Mouse (Mus musculus): ENCODE measurements around the gene Rhobtb1. TPM values are rescaled to one million over a fixed set of nuclear protein-coding genes. Genes with fewer than 3 reads are reported as not detected.

Rhobtb1 gene
- total RNA-seq, 1 experiment, result 2.7 TPM

DNA sequence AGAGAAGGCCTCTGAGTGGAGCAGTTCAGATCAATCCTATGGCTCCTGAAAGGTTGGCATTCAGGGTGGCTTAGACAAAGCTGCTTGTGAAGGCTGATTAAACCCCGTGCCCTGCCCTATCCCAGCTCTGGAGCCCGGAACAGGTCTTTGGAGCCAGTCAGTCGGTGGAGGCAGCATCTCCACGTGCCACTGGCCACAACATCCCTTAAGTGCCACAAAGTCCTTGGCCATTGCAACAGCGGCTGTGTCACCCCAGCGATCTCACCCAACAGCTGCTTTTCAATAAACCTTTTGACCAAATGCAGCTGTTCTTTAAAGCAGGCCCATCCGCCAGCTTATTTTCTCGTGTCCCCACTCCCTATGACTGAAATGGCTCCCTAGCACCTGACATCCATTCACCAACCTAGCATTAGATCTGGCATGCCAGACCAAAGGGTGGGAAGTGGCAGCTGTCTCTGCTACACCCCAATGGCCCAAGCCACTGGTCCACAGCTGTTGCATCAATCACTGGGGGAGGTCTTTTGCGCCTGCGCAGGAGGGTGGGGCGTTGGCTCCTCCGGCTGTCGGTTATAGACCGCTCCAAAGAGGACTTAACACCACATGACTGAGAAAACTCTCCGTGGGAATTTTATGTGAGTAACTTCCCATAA is 56.9 kb downstream of the Rhobtb1 start:
- TF ChIP-seq CHD2 (IDR thresholded peaks at IDR 0.05; ENCODE audit: low read depth, low read length), result no peak
- no peak for TF ChIP-seq ZNF384 (IDR thresholded peaks at IDR 0.05; ENCODE audit: low read depth, low read length)
- TF ChIP-seq ZC3H11A (IDR thresholded peaks at IDR 0.05; ENCODE audit: borderline replicate concordance, low read depth, low read length), result no peak
- no peak for TF ChIP-seq HCFC1 (IDR thresholded peaks at IDR 0.05; ENCODE audit: borderline replicate concordance, insufficient read depth, low read length)
- no peak for TF ChIP-seq MAFK (IDR thresholded peaks at IDR 0.05; ENCODE audit: insufficient read depth, low read depth, low read length)
- no peak for DNase-seq (ENCODE audit: low read depth, low spot score)
- 0 out of 4 replicates have a peak, but pooled peaks cover 0 to 2% of the 10 kb centered on the region in 2 experiments for H3K4me1 ChIP-seq (ENCODE audit: control insufficient read depth in 2 of 2, insufficient read depth in 2 of 2, low read length in 2 of 2, poor library complexity in 1 of 2)
- no peaks in the 10 kb centered on the region for H3K9me3 ChIP-seq (ENCODE audit: control insufficient read depth, insufficient read depth, low read depth, low read length)
- no peak overlapping the region for H3K9ac ChIP-seq (ENCODE audit: insufficient read depth, low read depth, low read length, poor library complexity, severe bottlenecking)
- no peaks in the 10 kb centered on the region for H3K36me3 ChIP-seq (ENCODE audit: control insufficient read depth, insufficient read depth, low read length, poor library complexity, severe bottlenecking)
- no peak overlapping the region for H3K4me3 ChIP-seq (ENCODE audit: insufficient read depth in 1 of 2, low read depth in 1 of 2, low read length in 2 of 2, poor library complexity in 1 of 2, severe bottlenecking in 1 of 2)
- in situ Hi-C loops (cut with MboI; ENCODE audit: low sequenced_read_pairs in 2 of 2, unreplicated experiment in 2 of 2), result no loop called here
- no peak overlapping the region for H3K27ac ChIP-seq (ENCODE audit: insufficient read depth, low read depth, low read length, poor library complexity, severe bottlenecking)

- Histone ChIP-seq H3K36me3 (ENCODE audit: control insufficient read depth, insufficient read depth, low read length, poor library complexity, severe bottlenecking) (no peaks in the 10 kb centered on the region), H3K9ac (ENCODE audit: insufficient read depth, low read depth, low read length, poor library complexity, severe bottlenecking) (no peak overlapping the region), H3K27ac (ENCODE audit: insufficient read depth, low read depth, low read length, poor library complexity, severe bottlenecking) (no peak overlapping the region), H3K9me3 (ENCODE audit: control insufficient read depth, insufficient read depth, low read depth, low read length) (no peaks in the 10 kb centered on the region), H3K4me3 (ENCODE audit: insufficient read depth in 1 of 2, low read depth in 1 of 2, low read length in 2 of 2, poor library complexity in 1 of 2, severe bottlenecking in 1 of 2) (no peak overlapping the region), H3K4me1 (ENCODE audit: control insufficient read depth in 2 of 2, insufficient read depth in 2 of 2, low read length in 2 of 2, poor library complexity in 1 of 2) (peaks cover 0 to 2% of the 10 kb centered on the region in 2 experiments; a peak in 1 of 4 replicates)
- TF ChIP-seq HCFC1 (IDR thresholded peaks at IDR 0.05; ENCODE audit: borderline replicate concordance, insufficient read depth, low read length) (no peak), MAFK (IDR thresholded peaks at IDR 0.05; ENCODE audit: insufficient read depth, low read depth, low read length) (no peak), ZNF384 (IDR thresholded peaks at IDR 0.05; ENCODE audit: low read depth, low read length) (no peak), ZC3H11A (IDR thresholded peaks at IDR 0.05; ENCODE audit: borderline replicate concordance, low read depth, low read length) (no peak), CHD2 (IDR thresholded peaks at IDR 0.05; ENCODE audit: low read depth, low read length) (no peak)
- in situ Hi-C loops (cut with MboI; ENCODE audit: low sequenced_read_pairs in 2 of 2, unreplicated experiment in 2 of 2), result no loop called here
- DNase-seq (ENCODE audit: low read depth, low spot score), result no peak
Measured at GRCm38 (mm10) chr10:69208705-69209104, 57.5 kb downstream of the Rhobtb1 start.

DNA sequence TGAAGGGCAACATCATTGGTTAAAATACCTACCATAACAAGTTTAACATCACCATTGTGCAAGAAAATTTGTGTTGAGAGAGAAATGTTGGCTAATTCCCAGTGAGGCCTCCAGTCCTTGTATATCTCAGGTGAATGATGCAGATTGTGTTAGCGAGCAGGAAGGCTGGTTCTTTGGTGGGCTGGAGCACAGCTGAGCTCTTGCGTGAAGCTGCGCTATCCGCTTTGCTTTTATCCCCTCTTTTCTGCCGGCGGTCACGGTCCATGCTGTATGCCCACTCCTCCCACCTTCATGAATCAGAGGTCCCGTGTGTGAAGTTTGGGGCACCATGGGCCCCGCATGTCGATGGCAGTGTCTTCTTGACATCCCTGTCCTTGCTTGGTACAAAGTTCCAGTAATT is 58.8 kb downstream of the Rhobtb1 start:
- in situ Hi-C loops (cut with MboI; ENCODE audit: low sequenced_read_pairs in 2 of 2, unreplicated experiment in 2 of 2), result no loop called here
- peaks cover 0 to 2% of the 10 kb centered on the region in 2 experiments; a peak in 1 of 4 replicates for H3K4me1 ChIP-seq (ENCODE audit: control insufficient read depth in 2 of 2, insufficient read depth in 2 of 2, low read length in 2 of 2, poor library complexity in 1 of 2)
- DNase-seq (ENCODE audit: low read depth, low spot score), result no peak
- H3K36me3 ChIP-seq (ENCODE audit: control insufficient read depth, insufficient read depth, low read length, poor library complexity, severe bottlenecking), result no peaks in the 10 kb centered on the region
- TF ChIP-seq MAFK (IDR thresholded peaks at IDR 0.05; ENCODE audit: insufficient read depth, low read depth, low read length), result no peak
- TF ChIP-seq ZNF384 (IDR thresholded peaks at IDR 0.05; ENCODE audit: low read depth, low read length), result no peak
- TF ChIP-seq ZC3H11A (IDR thresholded peaks at IDR 0.05; ENCODE audit: borderline replicate concordance, low read depth, low read length), result no peak
- TF ChIP-seq HCFC1 (IDR thresholded peaks at IDR 0.05; ENCODE audit: borderline replicate concordance, insufficient read depth, low read length), result no peak
- TF ChIP-seq CHD2 (IDR thresholded peaks at IDR 0.05; ENCODE audit: low read depth, low read length), result no peak
- no peak overlapping the region for H3K4me3 ChIP-seq (ENCODE audit: insufficient read depth in 1 of 2, low read depth in 1 of 2, low read length in 2 of 2, poor library complexity in 1 of 2, severe bottlenecking in 1 of 2)
- H3K9me3 ChIP-seq (ENCODE audit: control insufficient read depth, insufficient read depth, low read depth, low read length), result no peaks in the 10 kb centered on the region
- no peak overlapping the region for H3K27ac ChIP-seq (ENCODE audit: insufficient read depth, low read depth, low read length, poor library complexity, severe bottlenecking)
- no peak overlapping the region for H3K9ac ChIP-seq (ENCODE audit: insufficient read depth, low read depth, low read length, poor library complexity, severe bottlenecking)

GRCm38 (mm10) chr10:69210659-69211058 is 59.4 kb downstream of the Rhobtb1 start:
- no peak overlapping the region for H3K27ac ChIP-seq (ENCODE audit: insufficient read depth, low read depth, low read length, poor library complexity, severe bottlenecking)
- no peak overlapping the region for H3K4me3 ChIP-seq (ENCODE audit: insufficient read depth in 1 of 2, low read depth in 1 of 2, low read length in 2 of 2, poor library complexity in 1 of 2, severe bottlenecking in 1 of 2)
- no peaks in the 10 kb centered on the region for H3K9me3 ChIP-seq (ENCODE audit: control insufficient read depth, insufficient read depth, low read depth, low read length)
- H3K36me3 ChIP-seq (ENCODE audit: control insufficient read depth, insufficient read depth, low read length, poor library complexity, severe bottlenecking), result no peaks in the 10 kb centered on the region
- no peak for TF ChIP-seq MAFK (IDR thresholded peaks at IDR 0.05; ENCODE audit: insufficient read depth, low read depth, low read length)
- no peak for TF ChIP-seq HCFC1 (IDR thresholded peaks at IDR 0.05; ENCODE audit: borderline replicate concordance, insufficient read depth, low read length)
- no peak for TF ChIP-seq ZC3H11A (IDR thresholded peaks at IDR 0.05; ENCODE audit: borderline replicate concordance, low read depth, low read length)
- TF ChIP-seq ZNF384 (IDR thresholded peaks at IDR 0.05; ENCODE audit: low read depth, low read length), result no peak
- no peak for TF ChIP-seq CHD2 (IDR thresholded peaks at IDR 0.05; ENCODE audit: low read depth, low read length)
- no peak for DNase-seq (ENCODE audit: low read depth, low spot score)
- peaks cover 0 to 2% of the 10 kb centered on the region in 2 experiments; a peak in 1 of 4 replicates for H3K4me1 ChIP-seq (ENCODE audit: control insufficient read depth in 2 of 2, insufficient read depth in 2 of 2, low read length in 2 of 2, poor library complexity in 1 of 2)
- no peak overlapping the region for H3K9ac ChIP-seq (ENCODE audit: insufficient read depth, low read depth, low read length, poor library complexity, severe bottlenecking)
- in situ Hi-C loops (cut with MboI; ENCODE audit: low sequenced_read_pairs in 2 of 2, unreplicated experiment in 2 of 2), result no loop called here

Measured in ES-E14 (cell line).